Mouse (Mus musculus): Measurements from ENCODE around the gene Olfr464. TPM values are rescaled to one million over a fixed set of nuclear protein-coding genes. Genes with fewer than 3 reads are reported as not detected.

The Olfr464 gene
- total RNA-seq, 2 experiments from 2014 or later: not detected

Other genes starting within 250 kb of the Olfr464 start
- 10 to 100 TPM; 47.9 to 49.9 TPM for gene Supt4a, start 183.4 kb downstream of the Olfr464 start, total RNA-seq (2021)
- under 1 TPM in 1 of 2 experiments, not detected in 1; 0.07 TPM for gene Tspoap1, start 160.4 kb downstream of the Olfr464 start, total RNA-seq (2021)
- under 1 TPM; 0.14 to 0.33 TPM for gene Mpo, start 127.4 kb downstream of the Olfr464 start, total RNA-seq (2021)
- gene Lpo, start 92.7 kb downstream of the Olfr464 start, total RNA-seq (2021): not detected
- gene Mks1, start 67.8 kb downstream of the Olfr464 start, total RNA-seq (2021): 1 to 10 TPM; 5.6 to 5.7 TPM
- gene Epx, start 45.4 kb downstream of the Olfr464 start, total RNA-seq (2021): not detected
- not detected for gene Olfr462, start 28.7 kb downstream of the Olfr464 start, total RNA-seq (2021)
- not detected for gene Olfr463, start 23.6 kb downstream of the Olfr464 start, total RNA-seq (2021)
- 100 to 1,000 TPM; 202 to 205 TPM for gene Dynll2, start 66.6 kb upstream of the Olfr464 start, total RNA-seq (2021)
- gene Srsf1, start 126.4 kb upstream of the Olfr464 start, total RNA-seq (2021): 100 to 1,000 TPM; 207 to 224 TPM
- gene Vezf1, start 147.3 kb upstream of the Olfr464 start, total RNA-seq (2021): 10 to 100 TPM; 36.7 to 41.3 TPM
- gene Cuedc1, start 177.1 kb upstream of the Olfr464 start, total RNA-seq (2021): 10 to 100 TPM; 39.5 to 40.0 TPM